Mouse (Mus musculus) forebrain, postnatal 0 days (tissue): ENCODE data around the gene Ppp3ca. TPM values are rescaled to one million over a fixed set of nuclear protein-coding genes. Genes with fewer than 3 reads are reported as not detected.

Source experiments
- ATAC-seq: fragments of 200-750 bp; cut with Nextera tagmentation; 2 replicates; pipeline ENCODE4 v1.8.0; 2017; ENCODE audit warnings: mild to moderate bottlenecking, moderate library complexity
- DNase-seq: peaks from one replicate; pipeline ENCODE4 v3.0.0-alpha.2; 2015
- H3K27ac ChIP-seq: fragments of 300-500 bp; sonication (generic); 2 replicates; pipeline ENCODE4 v1.5.1; 2014; ENCODE audit warnings: low read depth, mild to moderate bottlenecking, antibody characterized with exemption, low read length, moderate library complexity, mixed read lengths
- H3K27me3 ChIP-seq: fragments of 300-500 bp; sonication (generic); 2 replicates; pipeline ENCODE4 v1.6.1; 2014; ENCODE audit warnings: mild to moderate bottlenecking, low read length, mixed read lengths; ENCODE audit not compliant: insufficient read depth
- H3K36me3 ChIP-seq: fragments of 300-500 bp; sonication (generic); 2 replicates; pipeline ENCODE4 v1.6.1; 2014; ENCODE audit warnings: mild to moderate bottlenecking, moderate library complexity; ENCODE audit not compliant: insufficient read depth
- H3K4me1 ChIP-seq: fragments of 300-500 bp; sonication (generic); 2 replicates; pipeline ENCODE4 v1.6.1; 2014; ENCODE audit warnings: antibody characterized with exemption; ENCODE audit not compliant: insufficient read depth
- H3K4me2 ChIP-seq: fragments of 300-500 bp; sonication (generic); 2 replicates; pipeline ENCODE4 v1.6.1; 2014; ENCODE audit warnings: low read depth, mild to moderate bottlenecking, moderate library complexity
- H3K4me3 ChIP-seq: fragments of 300-500 bp; sonication (generic); 2 replicates; pipeline ENCODE4 v1.5.1; 2014; ENCODE audit warnings: low read depth, low read length, mixed read lengths
- H3K9ac ChIP-seq: fragments of 300-500 bp; sonication (generic); 2 replicates; pipeline ENCODE4 v1.6.1; 2014; ENCODE audit warnings: mild to moderate bottlenecking
- H3K9me3 ChIP-seq: fragments of 300-500 bp; sonication (generic); 2 replicates; pipeline ENCODE4 v1.6.1; 2016; ENCODE audit warnings: low read length
- CTCF ChIP-seq: sonication (generic); IDR thresholded peaks from 2 replicates; pipeline ENCODE4 v1.5.1; 2016; ENCODE audit warnings: antibody characterized with exemption, control low read depth, low read depth
- WGBS: fragments of 180-500 bp; shearing (Covaris S2); extraction: QIAGEN DNeasy Blood & Tissue Kit; methylation state at CpG from one replicate; pipeline ENCODE4 v1.1.7; 2014; 5-methylcytosine and 5-hydroxymethylcytosine counted together
- polyA plus RNA-seq: library from polyadenylated mRNA; unstranded; fragments of >200 nt; fragmentation: Nextera tagmentation; extraction: Ambion mirVana; gene quantifications from 2 replicates; pipeline ENCODE4 v1.2.1, GENCODE M21; 2015
- total RNA-seq: library from RNA; depleted of rRNA; stranded (reverse); fragments of >200 nt; gene quantifications from 2 replicates; pipeline ENCODE4 v1.2.3, GENCODE M21; 2014

The Ppp3ca gene
- total and polyA plus RNA-seq, 2 experiments from 2014 or later = 223 to 231 TPM

GRCm38 (mm10) chr3:136710310-136710906 is 40.5 kb downstream of the Ppp3ca start:
- Histone ChIP-seq H3K36me3 (no peaks in the 10 kb centered on the region; the same call in 1 of the 2 replicates), H3K4me3 (no peak overlapping the region), H3K9me3 (no peaks in the 10 kb centered on the region), H3K27ac (no peak overlapping the region), H3K27me3 (no peaks in the 10 kb centered on the region), H3K4me2 (no peak overlapping the region), H3K4me1 (no peaks in the 10 kb centered on the region), H3K9ac (no peak overlapping the region)
- ATAC-seq = no peak
- WGBS = 78% methylated on average over 10 of the region's 10 CpGs
- DNase-seq = no peak
- no peak for TF ChIP-seq CTCF

DNA sequence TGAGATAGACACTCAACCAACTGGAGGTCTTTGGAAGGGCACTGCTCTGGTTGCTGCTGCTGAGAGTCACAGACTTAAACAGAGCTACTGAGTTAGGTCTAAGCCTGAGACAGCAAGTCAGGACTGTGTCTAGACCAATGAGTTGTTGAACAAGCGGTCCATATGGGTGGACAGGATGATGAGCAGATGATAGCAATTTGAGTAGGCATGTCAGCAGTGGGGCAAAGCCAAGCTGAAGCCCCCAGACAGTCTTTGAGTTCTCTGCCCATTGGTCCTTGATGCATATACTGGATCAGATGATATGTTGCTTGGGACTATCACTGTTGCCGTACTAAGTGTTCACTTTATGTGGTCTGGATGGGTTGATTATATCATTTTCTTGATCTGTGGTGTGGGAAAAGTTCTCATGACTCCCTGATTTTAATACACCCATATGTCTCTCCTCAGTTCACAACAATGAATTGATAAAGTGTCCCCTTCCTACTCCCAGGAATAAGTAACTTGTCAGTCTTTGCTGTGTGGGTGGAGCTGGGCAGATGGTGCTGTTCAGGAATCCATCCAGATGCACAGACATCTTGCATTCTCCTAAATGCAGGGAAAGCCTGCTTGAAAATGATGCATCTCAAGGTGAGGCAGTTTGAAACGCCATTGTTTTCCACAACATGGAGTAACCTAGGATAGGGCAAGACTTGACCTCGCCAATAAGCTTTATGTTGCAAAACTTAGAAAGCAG is 44.5 kb downstream of the Ppp3ca start:
- H3K4me1 ChIP-seq = no peaks in the 10 kb centered on the region
- DNase-seq (no peak), ATAC-seq (no peak)
- no peak overlapping the region for H3K27ac ChIP-seq
- H3K9ac ChIP-seq = no peak overlapping the region
- H3K4me3 ChIP-seq = no peak overlapping the region
- no peaks in the 10 kb centered on the region for H3K9me3 ChIP-seq
- no peak overlapping the region for H3K4me2 ChIP-seq
- no peaks in the 10 kb centered on the region; the same call in 1 of the 2 replicates for H3K36me3 ChIP-seq
- TF ChIP-seq CTCF = no peak
- H3K27me3 ChIP-seq = no peaks in the 10 kb centered on the region
- WGBS = 94% methylated on average over 4 of the region's 4 CpGs

DNA sequence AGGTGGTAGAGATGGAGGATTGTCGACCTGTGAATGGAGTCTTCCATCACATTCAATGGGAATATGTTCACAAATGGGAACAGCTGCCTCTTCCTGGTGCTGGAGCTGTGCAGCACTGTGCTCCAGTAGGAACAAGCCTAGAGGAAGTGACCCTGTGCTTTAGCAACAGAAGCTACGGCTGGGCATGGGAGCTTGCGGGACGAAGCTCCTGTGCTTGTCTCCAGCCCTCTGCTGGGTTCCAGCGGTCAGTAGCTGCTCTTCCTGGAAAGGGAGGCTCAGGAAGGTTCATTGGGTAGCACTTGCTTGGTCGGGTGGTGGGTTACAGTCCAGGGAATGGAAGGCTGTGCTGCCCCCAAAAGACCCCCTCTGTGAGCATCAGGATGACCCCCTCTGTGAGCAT is 46.3 kb downstream of the Ppp3ca start:
- Histone ChIP-seq H3K4me1 (no peaks in the 10 kb centered on the region), H3K36me3 (no peaks in the 10 kb centered on the region; the same call in 1 of the 2 replicates)

DNA sequence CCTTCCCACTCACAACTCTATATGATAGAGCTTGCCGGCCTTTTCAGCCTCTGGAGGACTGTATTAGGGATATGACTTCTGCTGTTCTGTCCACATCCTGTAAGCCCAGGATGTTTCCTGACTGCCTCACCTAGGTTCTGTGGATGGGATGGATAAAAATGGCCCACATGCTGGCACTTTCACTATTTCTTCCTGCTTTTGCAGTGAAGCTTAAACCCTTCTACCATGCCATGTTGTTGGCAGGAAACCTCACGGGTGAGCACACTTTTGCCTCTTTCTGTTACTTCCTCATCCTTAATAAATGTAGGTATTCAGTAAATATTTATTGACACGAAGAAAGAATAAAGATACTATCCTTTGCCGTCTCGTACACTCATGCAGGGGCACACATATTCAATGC is 48.5 kb downstream of the Ppp3ca start:
- H3K9me3 ChIP-seq = no peaks in the 10 kb centered on the region
- H3K27ac ChIP-seq = no peak overlapping the region
- no peak for TF ChIP-seq CTCF
- no peak overlapping the region for H3K4me2 ChIP-seq
- 93% methylated on average over 5 of the region's 5 CpGs for WGBS
- H3K4me3 ChIP-seq = no peak overlapping the region
- ATAC-seq (no peak), DNase-seq (no peak)
- H3K36me3 ChIP-seq = no peaks in the 10 kb centered on the region
- no peaks in the 10 kb centered on the region for H3K4me1 ChIP-seq
- no peak overlapping the region for H3K9ac ChIP-seq
- no peaks in the 10 kb centered on the region for H3K27me3 ChIP-seq

More for the DNA sequence above, 46.3 kb downstream of the Ppp3ca start:
- no peaks in the 10 kb centered on the region for H3K27me3 ChIP-seq
- ATAC-seq (no peak), DNase-seq (no peak)
- H3K9me3 ChIP-seq = no peaks in the 10 kb centered on the region
- H3K4me2 ChIP-seq = no peak overlapping the region
- no peak overlapping the region for H3K27ac ChIP-seq
- no peak overlapping the region for H3K9ac ChIP-seq
- H3K4me3 ChIP-seq = no peak overlapping the region
- 87% methylated on average over 6 of the region's 6 CpGs for WGBS
- TF ChIP-seq CTCF = no peak

DNA sequence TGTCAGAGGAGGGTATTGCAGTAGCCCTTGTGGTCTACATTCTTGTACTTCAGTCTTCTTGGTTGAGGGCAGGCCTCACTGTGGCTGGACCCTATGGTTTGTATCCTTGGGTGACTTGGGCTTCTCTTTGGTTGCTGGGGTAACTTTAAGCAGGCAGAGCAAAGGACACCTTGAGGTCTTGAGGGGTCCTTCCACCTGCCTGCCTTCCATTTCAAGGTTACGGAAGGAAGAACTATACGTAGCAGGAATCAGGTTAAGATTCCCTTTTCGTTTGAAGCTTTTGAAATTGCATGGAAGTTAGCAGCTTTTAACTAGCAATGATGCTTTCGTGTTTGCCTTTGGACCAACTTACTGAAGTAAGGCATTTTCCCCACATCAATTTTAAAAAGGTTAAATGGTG is 51.3 kb downstream of the Ppp3ca start:
- H3K4me1 ChIP-seq = no peaks in the 10 kb centered on the region
- ATAC-seq (no peak), DNase-seq (no peak)
- no peak overlapping the region for H3K9ac ChIP-seq
- no peaks in the 10 kb centered on the region for H3K9me3 ChIP-seq
- H3K4me2 ChIP-seq = no peak overlapping the region
- no peaks in the 10 kb centered on the region for H3K36me3 ChIP-seq
- WGBS = 93% methylated on average over 4 of the region's 4 CpGs
- no peak for TF ChIP-seq CTCF
- no peak overlapping the region for H3K27ac ChIP-seq
- no peaks in the 10 kb centered on the region for H3K27me3 ChIP-seq
- H3K4me3 ChIP-seq = no peak overlapping the region

DNA sequence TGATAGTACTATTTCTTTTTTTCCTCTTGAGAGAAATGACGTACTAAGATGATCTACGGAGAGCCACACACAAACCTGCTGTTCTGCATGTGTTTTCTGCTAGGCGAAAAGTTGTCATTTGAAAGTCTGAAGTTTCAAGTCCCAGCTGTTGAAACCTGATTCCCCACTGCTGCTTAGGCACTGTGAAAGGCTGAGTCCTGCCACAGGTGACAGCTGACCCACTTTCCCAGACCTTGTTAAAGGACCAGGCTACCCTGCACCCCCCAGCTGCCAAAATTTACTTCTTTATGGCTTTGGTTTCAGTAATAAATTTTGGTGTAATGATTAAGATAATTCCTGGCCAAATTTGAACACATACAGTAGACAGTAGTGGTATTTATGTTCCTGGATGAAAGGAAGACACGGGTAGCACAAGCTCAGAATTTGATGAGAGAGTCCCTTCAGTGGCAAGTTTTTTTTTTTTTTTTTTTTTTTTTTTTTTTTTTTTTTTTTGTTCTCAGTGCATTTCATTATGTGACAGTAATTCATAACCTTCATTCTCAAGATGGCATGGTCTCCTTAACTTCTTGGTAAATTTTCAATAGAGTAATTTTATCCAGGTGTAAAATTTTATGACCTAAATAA is 52.0 kb downstream of the Ppp3ca start:
- Histone ChIP-seq H3K4me3 (no peak overlapping the region), H3K4me1 (no peaks in the 10 kb centered on the region), H3K27me3 (no peaks in the 10 kb centered on the region), H3K9ac (no peak overlapping the region), H3K27ac (no peak overlapping the region), H3K9me3 (no peaks in the 10 kb centered on the region), H3K36me3 (no peaks in the 10 kb centered on the region), H3K4me2 (no peak overlapping the region)
- 69% methylated on average over 4 of the region's 4 CpGs for WGBS
- no peak for TF ChIP-seq CTCF
- ATAC-seq (no peak), DNase-seq (no peak)

DNA sequence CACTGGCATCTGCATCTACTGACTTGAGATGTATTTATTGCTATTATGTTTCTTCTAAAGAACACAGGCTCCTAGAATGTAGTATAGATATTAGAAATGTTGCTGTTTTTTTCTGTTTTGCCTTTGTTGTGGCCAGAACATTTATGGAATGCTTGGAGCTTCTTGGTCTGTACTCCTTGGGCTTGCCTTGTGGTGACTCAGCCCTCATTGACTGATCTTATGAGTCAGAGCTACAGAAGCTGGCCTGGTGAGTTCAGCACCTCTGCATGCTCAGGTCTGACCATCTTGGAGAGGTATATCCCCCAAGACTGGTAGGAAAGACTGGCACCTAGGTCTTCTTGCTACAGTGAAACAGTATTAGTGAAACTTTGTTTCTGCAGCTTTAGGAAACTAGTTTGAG is 52.6 kb downstream of the Ppp3ca start:
- no peak for DNase-seq
- H3K4me1 ChIP-seq = no peaks in the 10 kb centered on the region
- no peaks in the 10 kb centered on the region for H3K27me3 ChIP-seq
- H3K4me2 ChIP-seq = no peak overlapping the region
- H3K9me3 ChIP-seq = no peaks in the 10 kb centered on the region
- no peaks in the 10 kb centered on the region for H3K36me3 ChIP-seq
- H3K27ac ChIP-seq = no peak overlapping the region
- H3K4me3 ChIP-seq = no peak overlapping the region
- no peak overlapping the region for H3K9ac ChIP-seq
- no peak for ATAC-seq
- TF ChIP-seq CTCF = no peak
